Mouse (Mus musculus) limb, embryonic 12.5 days (tissue): ENCODE measurements around the gene Evi5l. TPM values are rescaled to one million over a fixed set of nuclear protein-coding genes. Genes with fewer than 3 reads are reported as not detected.
A peak's percentile ranks its signal among the peaks of the same experiment; 100 is the strongest.

ENCODE experiments used
- ATAC-seq: fragments of 200-750 bp; cut with Nextera tagmentation; 2 replicates; pipeline ENCODE4 v1.8.0; 2017; ENCODE audit warnings: low read depth, moderate TSS enrichment; ENCODE audit not compliant: insufficient number of reproducible peaks, insufficient read depth, low FRiP score, low TSS enrichment
- H3K27ac ChIP-seq: fragments of 300-500 bp; sonication (generic); 2 replicates; pipeline ENCODE4 v1.5.1; 2016; ENCODE audit warnings: mild to moderate bottlenecking, moderate library complexity
- H3K27me3 ChIP-seq: fragments of 300-500 bp; sonication (generic); 2 replicates; pipeline ENCODE4 v1.6.1; 2016; ENCODE audit warnings: mild to moderate bottlenecking, moderate library complexity
- H3K36me3 ChIP-seq: fragments of 300-500 bp; sonication (generic); 2 replicates; pipeline ENCODE4 v1.6.1; 2016; ENCODE audit warnings: mild to moderate bottlenecking, moderate library complexity
- H3K4me1 ChIP-seq: fragments of 300-500 bp; sonication (generic); replicated peaks from 2 replicates; pipeline ENCODE4 v1.6.1; 2016
- H3K4me2 ChIP-seq: fragments of 300-500 bp; sonication (generic); 2 replicates; pipeline ENCODE4 v1.6.1; 2016; ENCODE audit warnings: mild to moderate bottlenecking, moderate library complexity
- H3K4me3 ChIP-seq: fragments of 300-500 bp; sonication (generic); replicated peaks from 2 replicates; pipeline ENCODE4 v1.5.1; 2016; ENCODE audit warnings: mild to moderate bottlenecking
- H3K9ac ChIP-seq: fragments of 300-500 bp; sonication (generic); replicated peaks from 2 replicates; pipeline ENCODE4 v1.6.1; 2016; ENCODE audit warnings: mild to moderate bottlenecking, moderate library complexity
- H3K9me3 ChIP-seq: fragments of 300-500 bp; sonication (generic); 2 replicates; pipeline ENCODE4 v1.6.1; 2016; ENCODE audit warnings: mild to moderate bottlenecking, moderate library complexity
- WGBS: fragments of 180-500 bp; shearing (Covaris S2); methylation state at CpG from one replicate; pipeline ENCODE4 v1.1.7; 2016; 5-methylcytosine and 5-hydroxymethylcytosine counted together
- polyA plus RNA-seq: library from polyadenylated mRNA; unstranded; fragments of >200 nt; fragmentation: Nextera tagmentation; extraction: Ambion mirVana; gene quantifications from 2 replicates; pipeline ENCODE4 v1.2.1, GENCODE M21; 2016

Evi5l gene
- polyA plus RNA-seq, 1 experiment from 2014 or later: 29.4 TPM

GRCm38 (mm10) chr8:4219617-4220016 lies 53.2 kb downstream of the Evi5l start:
- Histone ChIP-seq H3K9me3 (no peaks in the 10 kb centered on the region), H3K36me3 (no peaks in the 10 kb centered on the region), H3K4me1 (peaks cover 19% of the 10 kb centered on the region), H3K4me3 (no peak overlapping the region), H3K9ac (no peak overlapping the region), H3K4me2 (no peak overlapping the region), H3K27me3 (peaks cover 53% of the 10 kb centered on the region), H3K27ac (no peak overlapping the region)
- WGBS: 75% methylated on average over 3 of the region's 3 CpGs
- ATAC-seq: no peak

GRCm38 (mm10) chr8:4222059-4222458 lies 55.7 kb downstream of the Evi5l start:
- Histone ChIP-seq H3K4me1 (peaks cover 11% of the 10 kb centered on the region), H3K4me3 (no peak overlapping the region), H3K27me3 (peaks cover 48% of the 10 kb centered on the region), H3K36me3 (no peaks in the 10 kb centered on the region), H3K27ac (no peak overlapping the region), H3K9ac (no peak overlapping the region), H3K9me3 (no peaks in the 10 kb centered on the region), H3K4me2 (no peak overlapping the region)
- ATAC-seq: no peak

DNA sequence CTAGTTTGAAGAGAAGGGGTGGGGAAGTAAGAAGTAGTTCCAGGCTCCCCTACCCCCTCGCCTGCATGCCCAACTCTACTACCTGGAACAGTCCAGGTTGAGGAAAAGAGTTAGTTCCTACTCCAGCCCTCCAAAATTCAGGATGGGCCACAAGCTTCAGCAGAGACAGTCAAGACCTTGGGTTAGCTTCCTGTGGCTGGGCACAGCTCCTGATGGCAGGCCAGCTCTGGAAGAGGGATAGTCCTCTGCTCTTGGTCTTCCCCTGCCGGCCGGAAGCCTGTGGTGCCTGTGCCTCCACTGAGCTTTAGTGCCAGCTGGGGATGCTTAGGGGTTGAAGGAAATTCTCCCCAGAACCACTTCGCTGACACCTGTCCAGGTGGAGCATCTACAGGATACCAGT lies 60.0 kb downstream of the Evi5l start:
- 22% methylated on average over 4 of the region's 4 CpGs for WGBS
- peaks cover 42% of the 10 kb centered on the region for H3K27me3 ChIP-seq
- peak overlapping the region; percentile 58 for H3K4me2 ChIP-seq
- H3K36me3 ChIP-seq: no peaks in the 10 kb centered on the region
- H3K4me1 ChIP-seq: peaks cover 6% of the 10 kb centered on the region
- ATAC-seq: 0 out of 2 replicates have a peak, but pooled peaks have one; percentile 12
- H3K9ac ChIP-seq: no peak overlapping the region; the same call in 1 of the 2 replicates
- H3K27ac ChIP-seq: no peak overlapping the region
- no peaks in the 10 kb centered on the region for H3K9me3 ChIP-seq
- peak overlapping the region; percentile 35 for H3K4me3 ChIP-seq

DNA sequence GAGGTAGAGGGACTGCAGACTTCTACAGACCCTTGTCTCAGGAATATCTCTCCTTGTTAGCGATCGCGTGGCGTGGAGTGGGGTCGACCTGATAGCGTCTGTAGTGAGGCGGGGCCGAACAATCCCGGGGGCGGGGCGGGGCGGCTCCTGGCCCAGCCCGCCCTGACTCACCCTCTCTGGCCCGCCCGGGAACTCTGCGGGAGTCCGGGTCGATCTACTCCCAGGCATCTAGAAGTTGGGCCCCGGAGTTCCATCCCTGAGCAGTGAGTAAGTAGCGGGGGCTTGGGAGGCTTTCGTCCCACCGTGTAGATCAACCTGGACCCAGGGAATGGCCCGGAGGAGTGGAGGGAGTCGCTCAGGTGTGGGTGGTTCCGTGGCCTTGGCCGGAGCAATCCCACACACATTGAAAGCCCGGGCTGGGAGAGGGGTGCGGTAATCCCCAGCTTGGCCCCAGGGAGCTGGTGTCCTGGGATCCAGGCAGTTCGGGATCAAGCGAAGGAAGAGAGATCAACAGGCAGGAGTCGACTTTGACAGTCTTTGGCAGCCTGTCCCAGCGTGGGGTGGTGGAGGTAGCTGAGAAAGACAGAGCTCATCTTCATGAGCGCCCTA lies 60.5 kb downstream of the Evi5l start, which contains the start of gene Lrrc8e:
TSS of gene Lrrc8e (plus strand) at position 89 of the 609 bp plus-strand sequence.
- Histone ChIP-seq H3K4me3 (peak within 1 kb of the TSS; percentile 35), H3K36me3 (no peaks in the 10 kb centered on the region), H3K4me1 (peaks cover 6% of the 10 kb centered on the region), H3K27me3 (peaks cover 42% of the 10 kb centered on the region), H3K9ac (peak within 1 kb of the TSS; percentile 24; the same call in 1 of the 2 replicates), H3K27ac (no peak within 1 kb of the TSS), H3K9me3 (no peaks in the 10 kb centered on the region), H3K4me2 (peak within 1 kb of the TSS; percentile 58)
- WGBS: 4% methylated on average over 33 of the region's 33 CpGs
- 0 out of 2 replicates have a peak, but pooled peaks have one; percentile 43 for ATAC-seq

DNA sequence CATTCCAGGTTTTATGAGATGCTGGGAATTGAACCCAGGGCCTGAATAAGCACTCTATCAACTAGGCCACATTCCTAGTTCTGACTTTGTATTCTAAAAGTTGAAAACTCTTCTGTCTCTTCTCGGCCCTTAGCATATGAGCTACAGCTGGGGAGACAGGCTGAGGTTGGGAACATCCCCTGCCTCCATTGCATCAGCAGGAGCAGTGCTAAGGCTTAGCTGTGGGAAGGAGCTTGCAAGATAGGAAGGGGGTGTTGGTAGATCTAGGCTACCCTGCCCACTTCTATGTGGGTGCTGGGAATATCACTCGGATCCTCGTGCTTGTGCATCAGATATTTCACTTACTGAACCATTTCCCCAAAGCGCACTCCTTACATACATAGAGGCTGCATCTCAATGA lies 61.6 kb downstream of the Evi5l start:
- Histone ChIP-seq H3K4me1 (peaks cover 6% of the 10 kb centered on the region), H3K36me3 (no peaks in the 10 kb centered on the region), H3K4me3 (no peak overlapping the region), H3K27me3 (peaks cover 42% of the 10 kb centered on the region), H3K9me3 (no peaks in the 10 kb centered on the region), H3K9ac (no peak overlapping the region), H3K27ac (no peak overlapping the region), H3K4me2 (no peak overlapping the region)
- ATAC-seq: no peak
- 94% methylated on average over 4 of the region's 4 CpGs for WGBS

DNA sequence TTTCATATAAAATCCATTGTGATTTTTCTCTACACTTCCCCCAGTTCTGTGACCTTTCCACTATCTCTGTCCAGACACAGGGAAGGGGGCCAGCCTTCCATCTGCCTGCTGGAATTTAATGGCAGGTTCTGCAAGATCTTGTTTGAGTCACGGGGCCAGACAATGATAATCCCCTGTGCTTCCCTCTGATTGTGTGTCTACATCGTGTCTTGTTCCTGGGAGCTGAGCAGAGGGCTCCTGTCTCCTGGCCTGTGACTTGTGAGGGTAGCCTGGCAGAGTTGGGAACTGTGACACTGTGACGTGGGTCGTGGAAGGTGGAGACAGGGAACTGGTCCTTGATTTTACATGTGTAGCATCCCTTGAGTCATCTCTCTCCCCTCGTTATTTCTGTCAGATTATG lies 63.4 kb downstream of the Evi5l start:
- no peak overlapping the region for H3K27ac ChIP-seq
- 81% methylated on average over 5 of the region's 5 CpGs for WGBS
- ATAC-seq: no peak

DNA sequence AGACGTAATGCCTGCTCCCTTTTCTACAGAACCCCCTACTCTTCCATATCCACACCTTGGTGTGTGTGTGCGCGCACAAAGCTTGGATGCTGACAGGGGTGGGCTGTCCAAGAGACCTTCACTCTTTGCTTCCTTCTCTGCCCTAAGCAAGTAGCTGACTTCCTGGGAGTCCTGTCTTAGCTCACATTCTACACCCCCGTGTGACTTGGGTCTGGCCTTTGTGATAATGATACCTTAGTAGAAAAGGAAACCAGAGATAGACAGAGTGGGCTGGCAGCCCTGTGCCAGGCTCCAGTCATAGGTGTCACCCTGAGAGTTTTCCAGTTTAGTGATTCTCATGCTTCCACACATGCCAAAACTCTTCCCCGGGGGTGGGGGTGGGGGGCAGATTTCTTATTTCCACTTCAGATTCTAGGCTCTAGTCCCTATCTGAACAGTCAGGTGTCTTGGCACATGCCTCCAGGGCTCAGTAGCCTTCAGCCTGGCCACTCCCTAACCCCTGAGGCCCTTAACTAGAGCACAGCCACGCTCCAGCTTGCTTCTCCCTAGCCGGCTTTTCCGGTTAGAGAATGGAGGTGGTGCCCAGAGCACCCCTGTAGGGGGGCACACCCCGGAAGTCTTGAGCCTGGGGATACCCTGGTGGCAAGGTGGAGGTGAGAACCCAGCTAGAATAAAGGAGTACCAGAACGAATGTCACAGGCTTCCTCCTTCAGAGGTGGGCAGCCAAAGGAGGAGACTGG lies 64.4 kb downstream of the Evi5l start:
- Histone ChIP-seq H3K27ac (no peak overlapping the region), H3K9ac (no peak overlapping the region), H3K36me3 (no peaks in the 10 kb centered on the region), H3K9me3 (no peaks in the 10 kb centered on the region), H3K27me3 (peaks cover 29% of the 10 kb centered on the region), H3K4me2 (no peak overlapping the region), H3K4me3 (no peak overlapping the region), H3K4me1 (peaks cover 6% of the 10 kb centered on the region)
- no peak for ATAC-seq
- 59% methylated on average over 10 of the region's 10 CpGs for WGBS

More for the DNA sequence above, 63.4 kb downstream of the Evi5l start:
- no peaks in the 10 kb centered on the region for H3K9me3 ChIP-seq
- H3K4me3 ChIP-seq: no peak overlapping the region
- no peak overlapping the region for H3K4me2 ChIP-seq
- H3K27me3 ChIP-seq: peaks cover 34% of the 10 kb centered on the region
- H3K9ac ChIP-seq: no peak overlapping the region
- H3K4me1 ChIP-seq: peaks cover 6% of the 10 kb centered on the region
- H3K36me3 ChIP-seq: no peaks in the 10 kb centered on the region

GRCm38 (mm10) chr8:4237814-4238433 lies 71.6 kb downstream of the Evi5l start:
- Histone ChIP-seq H3K9ac (peak overlapping the region; percentile 69), H3K4me2 (peak overlapping the region; percentile 77), H3K27me3 (no peaks in the 10 kb centered on the region), H3K4me1 (peaks cover 18% of the 10 kb centered on the region), H3K27ac (peak overlapping the region; percentile 94), H3K9me3 (no peaks in the 10 kb centered on the region), H3K36me3 (peaks cover 25% of the 10 kb centered on the region), H3K4me3 (peak overlapping the region; percentile 80)
- ATAC-seq: peak; percentile 2; the same call in 1 of the 2 replicates
- WGBS: 26% methylated on average over 15 of the region's 15 CpGs

DNA sequence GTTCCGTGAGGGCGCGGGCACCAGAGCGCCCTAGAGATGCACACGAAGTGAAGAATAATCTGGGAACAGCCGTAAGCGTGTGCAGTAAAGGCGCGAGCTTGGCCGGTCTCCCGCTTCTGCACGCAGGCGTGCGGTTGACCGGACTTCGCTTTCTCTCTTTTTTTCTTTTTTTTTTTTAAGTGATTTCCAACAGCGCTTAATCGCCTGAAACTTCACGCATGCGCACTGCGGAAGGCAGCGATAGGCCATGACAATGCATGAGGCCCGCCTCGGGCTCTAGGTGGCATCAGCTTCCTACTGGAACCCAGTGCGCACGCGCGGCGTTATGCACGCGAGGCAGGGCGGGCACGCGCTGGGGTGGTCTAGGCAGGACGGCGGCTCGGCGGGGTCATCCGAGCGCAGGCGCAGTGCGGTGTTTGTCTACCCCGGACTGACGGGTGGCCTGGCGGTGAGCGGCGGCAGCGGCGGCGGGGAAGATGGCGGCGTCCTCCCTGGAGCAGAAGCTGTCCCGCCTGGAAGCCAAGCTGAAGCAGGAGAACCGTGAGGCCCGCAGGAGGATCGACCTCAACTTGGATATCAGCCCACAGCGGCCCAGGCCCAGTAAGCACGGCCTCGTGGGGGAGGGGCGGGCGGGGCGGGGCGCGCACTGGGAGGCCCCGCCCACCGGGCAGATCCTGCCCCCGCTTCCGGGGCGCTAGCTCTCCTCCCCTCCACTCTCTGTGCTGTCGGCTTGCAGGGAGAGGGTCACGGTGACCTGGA lies 72.2 kb downstream of the Evi5l start, which contains the start of the genes Map2k7 and Gm49320:
TSS of gene Map2k7 (plus strand) at position 307 of the 759 bp plus-strand sequence.
TSS of gene Gm49320 (plus strand) at position 432 of the 759 bp plus-strand sequence.
- no peaks in the 10 kb centered on the region for H3K9me3 ChIP-seq
- H3K4me1 ChIP-seq: peaks cover 18% of the 10 kb centered on the region
- H3K4me3 ChIP-seq: peak within 1 kb of the TSS; percentile 80
- under 1% methylated on average over 68 of the region's 71 CpGs for WGBS
- H3K27ac ChIP-seq: peak within 1 kb of the TSS; percentile 94
- peaks cover 32% of the 10 kb centered on the region for H3K36me3 ChIP-seq
- peak within 1 kb of the TSS; percentile 77 for H3K4me2 ChIP-seq
- peak within 1 kb of the TSS; percentile 77 for H3K9ac ChIP-seq
- peak; percentile 92 for ATAC-seq
- no peaks in the 10 kb centered on the region for H3K27me3 ChIP-seq

GRCm38 (mm10) chr8:4239193-4239890 lies 73.0 kb downstream of the Evi5l start:
- H3K9ac ChIP-seq: peak overlapping the region; percentile 77
- H3K4me3 ChIP-seq: peak overlapping the region; percentile 80
- ATAC-seq: peak; percentile 28
- peak overlapping the region; percentile 83; the same call in 1 of the 2 replicates for H3K27ac ChIP-seq
- no peaks in the 10 kb centered on the region for H3K27me3 ChIP-seq
- peaks cover 39% of the 10 kb centered on the region for H3K36me3 ChIP-seq
- H3K4me1 ChIP-seq: peaks cover 18% of the 10 kb centered on the region
- H3K4me2 ChIP-seq: peak overlapping the region; percentile 77
- H3K9me3 ChIP-seq: no peaks in the 10 kb centered on the region
- WGBS: 15% methylated on average over 19 of the region's 19 CpGs
